ENCODE assay signal across 20 mouse cellular contexts in the genomic region with DNA sequence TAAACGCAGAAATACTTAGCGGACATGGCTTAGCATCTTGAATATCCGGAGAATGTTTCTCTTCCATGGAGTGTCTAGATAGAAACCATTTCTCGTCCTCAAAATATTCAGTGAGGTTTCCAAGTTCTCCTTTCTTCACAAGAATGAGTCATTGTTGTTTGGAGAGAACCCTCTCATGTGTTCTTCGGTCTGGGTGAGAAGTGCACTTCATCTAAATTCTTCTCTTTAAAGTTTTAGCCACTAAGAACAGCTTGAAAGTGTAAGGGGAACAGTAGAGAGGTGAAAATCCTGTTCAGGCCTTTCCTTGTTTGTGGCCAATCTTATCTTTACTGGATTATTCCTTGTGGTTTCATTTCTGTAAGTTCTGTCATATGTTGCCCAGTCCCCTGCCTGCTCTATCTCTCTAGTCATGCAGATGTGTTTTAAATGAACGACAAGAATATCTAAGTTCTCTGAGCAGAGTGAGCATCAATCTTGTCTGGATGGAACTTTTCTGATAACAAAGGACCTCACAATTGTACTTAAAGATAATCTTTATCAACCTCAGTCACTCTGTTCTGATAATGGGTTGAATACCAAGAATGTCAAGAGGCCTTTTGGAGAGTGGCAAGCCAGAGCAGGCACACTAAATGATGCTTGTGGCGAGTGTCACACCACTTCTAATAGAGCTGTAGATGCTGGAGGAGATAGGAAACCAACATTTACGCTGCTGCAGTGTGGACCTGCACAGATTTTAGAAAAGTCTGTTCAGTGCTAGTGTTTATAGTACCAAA.
A peak's percentile ranks its signal among the peaks of the same experiment; 100 is the strongest.
DNase-seq lines count a peak whose midpoint lies in the region; ATAC-seq and TF ChIP-seq lines count a peak whose summit lies in the region.
"Had no signal": no experiment of that assay in that cellular context is flagged by ENCODE, and none has a peak within 500 bp of the region (broad histone marks: within the 10 kb centered on the region; RNA-seq: fewer than 3 reads in every experiment).

No protein-coding gene starts in this region.

- H3K27me3 ChIP-seq in heart, embryonic 10.5 days (ENCODE audit: insufficient read depth, poor library complexity, severe bottlenecking), result no peaks in the 10 kb centered on the region
- H3K27me3 ChIP-seq in kidney, embryonic 15.5 days, result no peaks in the 10 kb centered on the region
- H3K27me3 ChIP-seq: limb, embryonic 15.5 days; neural tube, embryonic 15.5 days had no signal

- TF ChIP-seq POLR2A in bone marrow macrophage, adult 2 months (IDR thresholded peaks at IDR 0.05; ENCODE audit: borderline replicate concordance, low read depth, low read length), result no peak

- H3K9ac ChIP-seq in kidney, embryonic 15.5 days, result no peak overlapping the region
- H3K9ac ChIP-seq: limb, embryonic 15.5 days; neural tube, embryonic 15.5 days had no signal

- H3K4me3 ChIP-seq in heart, embryonic 10.5 days, result peak overlapping the region; percentile 18; the same call in 1 of the 2 replicates
- H3K4me3 ChIP-seq in bone marrow macrophage, adult 2 months (ENCODE audit: insufficient read depth, low read length), result no peak overlapping the region
- H3K4me3 ChIP-seq in kidney, embryonic 15.5 days (replicated peaks), result no peak overlapping the region
- H3K4me3 ChIP-seq: gastrocnemius, adult 2 months; limb, embryonic 15.5 days; neural tube, embryonic 15.5 days had no signal

- no peaks in the 10 kb centered on the region for H3K36me3 ChIP-seq in heart, embryonic 10.5 days
- H3K36me3 ChIP-seq in kidney, embryonic 15.5 days, result no peaks in the 10 kb centered on the region
- H3K36me3 ChIP-seq: limb, embryonic 15.5 days; neural tube, embryonic 15.5 days had no signal

- no peak overlapping the region for H3K4me2 ChIP-seq in kidney, embryonic 15.5 days
- H3K4me2 ChIP-seq: limb, embryonic 15.5 days; neural tube, embryonic 15.5 days had no signal

- intact Hi-C loops in heart, postnatal 36 days (cut with DNase I), result no loop called here

- no peak for TF ChIP-seq CTCF in bone marrow macrophage, adult 2 months (IDR thresholded peaks at IDR 0.05; ENCODE audit: low read depth, low read length)

- WGBS in heart, embryonic 10.5 days, result 41% methylated on average over 8 of the region's 8 CpGs
- WGBS in kidney, embryonic 15.5 days, result 89% methylated on average over 8 of the region's 8 CpGs

- peaks cover 7% of the 10 kb centered on the region; the same call in 1 of the 2 replicates for H3K4me1 ChIP-seq in heart, embryonic 10.5 days
- peaks cover 10% of the 10 kb centered on the region for H3K4me1 ChIP-seq in bone marrow macrophage, adult 2 months (ENCODE audit: control insufficient read depth, insufficient read depth, low read length)
- no peaks in the 10 kb centered on the region for H3K4me1 ChIP-seq in kidney, embryonic 15.5 days
- H3K4me1 ChIP-seq: limb, embryonic 15.5 days; neural tube, embryonic 15.5 days had no signal

- no peaks in the 10 kb centered on the region for H3K9me3 ChIP-seq in heart, embryonic 10.5 days
- no peaks in the 10 kb centered on the region for H3K9me3 ChIP-seq in kidney, embryonic 15.5 days (replicated peaks)
- H3K9me3 ChIP-seq: limb, embryonic 15.5 days; neural tube, embryonic 15.5 days had no signal

- ATAC-seq in kidney, embryonic 15.5 days (replicated peaks; ENCODE audit: low FRiP score), result no peak
- no peak for ATAC-seq in monocyte, adult 5-6 weeks (replicated peaks; ENCODE audit: insufficient number of reproducible peaks, low FRiP score, low TSS enrichment, poor library complexity, severe bottlenecking)
- ATAC-seq: forebrain, embryonic 14.5 days had no signal

- no peak overlapping the region for H3K27ac ChIP-seq in heart, embryonic 10.5 days
- H3K27ac ChIP-seq in bone marrow macrophage, adult 2 months (ENCODE audit: insufficient read depth, low read depth, low read length), result peak overlapping the region; percentile 53
- no peak overlapping the region for H3K27ac ChIP-seq in kidney, embryonic 15.5 days
- H3K27ac ChIP-seq: gastrocnemius, adult 2 months; limb, embryonic 15.5 days; neural tube, embryonic 15.5 days had no signal

- no peak for DNase-seq in heart, embryonic 10.5 days (ENCODE audit: low spot score)
- DNase-seq in heart, postnatal 36 days, result no peak
- DNase-seq in 416B (ENCODE audit: low read depth), result peak; percentile 21
- peak; percentile 7 for DNase-seq in lung, postnatal 10 days
- DNase-seq in ovary, postnatal 10 days (ENCODE audit: low spot score), result no peak
- DNase-seq: adrenal gland, adult 2 months; B cell, adult 2 months; cerebellum, adult 11 months; cerebellum, postnatal 14 days; embryo, embryonic 11 days; gastrocnemius, adult 2 months; kidney, adult 8-10 months; kidney, postnatal 36 days; thymus, postnatal 4 days had no signal

Comparison
In these comparisons a context has a peak if more than half of its experiments do, and no peak if none do; other contexts are left out.
1. DNase-seq: peak in 416B (single experiment) and lung, postnatal 10 days (single experiment); none in heart, embryonic 10.5 days (single experiment), heart, postnatal 36 days (0 of 2) and ovary, postnatal 10 days (single experiment).